Comparison of ENCODE assay signal across 9 mouse cellular contexts in the genomic region with DNA sequence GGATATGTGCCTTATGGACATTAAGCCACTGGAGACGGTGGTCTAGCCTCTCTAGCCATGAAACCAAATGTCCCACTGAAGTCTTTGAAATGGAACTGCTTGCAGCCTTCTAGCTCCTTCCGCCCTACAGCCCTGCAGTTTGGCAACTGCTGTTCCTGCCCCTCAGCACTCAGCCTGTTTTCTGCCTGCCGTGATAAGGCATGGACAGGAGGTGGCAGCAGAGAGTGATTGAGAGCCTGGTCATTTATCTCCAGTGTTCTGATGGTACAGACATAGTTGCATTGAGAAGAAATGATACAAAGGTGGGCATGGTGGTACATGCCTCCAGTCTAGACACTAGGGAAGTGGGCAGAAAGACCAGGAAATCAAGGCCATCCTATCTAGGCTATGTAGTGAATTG. TPM values are rescaled to one million over a fixed set of nuclear protein-coding genes. Genes with fewer than 3 reads are reported as not detected.
DNase-seq lines count a peak whose midpoint lies in the region; ATAC-seq and TF ChIP-seq lines count a peak whose summit lies in the region.
"Had no signal": no experiment of that assay in that cellular context is flagged by ENCODE, and none has a peak within 500 bp of the region (broad histone marks: within the 10 kb centered on the region; RNA-seq: fewer than 3 reads in every experiment).

No protein-coding gene starts in this region.

- no peaks in the 10 kb centered on the region for H3K36me3 ChIP-seq in midbrain, embryonic 10.5 days
- H3K36me3 ChIP-seq in midbrain, embryonic 16.5 days (ENCODE audit: control insufficient read depth, insufficient read depth, low read length) = no peaks in the 10 kb centered on the region
- no peaks in the 10 kb centered on the region for H3K36me3 ChIP-seq in intestine, embryonic 16.5 days (ENCODE audit: control insufficient read depth, insufficient read depth, low read length)
- H3K36me3 ChIP-seq in limb, embryonic 11.5 days (ENCODE audit: control insufficient read depth, insufficient read depth, low read length) = no peaks in the 10 kb centered on the region
- H3K36me3 ChIP-seq in midbrain, postnatal 0 days (ENCODE audit: insufficient read depth, low read length) = no peaks in the 10 kb centered on the region

- H3K4me1 ChIP-seq in midbrain, embryonic 10.5 days = no peaks in the 10 kb centered on the region
- H3K4me1 ChIP-seq in midbrain, embryonic 16.5 days (ENCODE audit: control insufficient read depth, insufficient read depth, low read length) = no peaks in the 10 kb centered on the region; the same call in 1 of the 2 replicates
- peaks cover 1% of the 10 kb centered on the region; the same call in 1 of the 2 replicates for H3K4me1 ChIP-seq in intestine, embryonic 16.5 days (ENCODE audit: control insufficient read depth, insufficient read depth, low read length)
- H3K4me1 ChIP-seq in limb, embryonic 11.5 days (ENCODE audit: control insufficient read depth, insufficient read depth, low read length) = no peaks in the 10 kb centered on the region
- H3K4me1 ChIP-seq in midbrain, postnatal 0 days (ENCODE audit: insufficient read depth, low read length) = no peaks in the 10 kb centered on the region

- no peak for ATAC-seq in midbrain, embryonic 16.5 days
- ATAC-seq in intestine, embryonic 16.5 days = peak; percentile 29; the same call in 1 of the 2 replicates
- no peak for ATAC-seq in limb, embryonic 11.5 days (ENCODE audit: insufficient number of reproducible peaks, low FRiP score, low TSS enrichment, low read depth)
- no peak for ATAC-seq in midbrain, postnatal 0 days (ENCODE audit: low FRiP score)

- peak; percentile 92 for TF ChIP-seq CTCF in midbrain, postnatal 0 days (IDR thresholded peaks at IDR 0.05)

- no peak overlapping the region for H3K27ac ChIP-seq in midbrain, embryonic 10.5 days (replicated peaks)
- no peak overlapping the region for H3K27ac ChIP-seq in midbrain, embryonic 16.5 days (ENCODE audit: low read length)
- no peak overlapping the region for H3K27ac ChIP-seq in intestine, embryonic 16.5 days (ENCODE audit: low read length)
- H3K27ac ChIP-seq in limb, embryonic 11.5 days (replicated peaks; ENCODE audit: low read depth, low read length) = no peak overlapping the region
- H3K27ac ChIP-seq in midbrain, postnatal 0 days (ENCODE audit: low read depth, low read length) = no peak overlapping the region

- DNase-seq in midbrain, embryonic 10.5 days (ENCODE audit: low spot score) = peak; percentile 60
- DNase-seq in cerebellum, adult 11 months = peak; percentile 64
- DNase-seq in forelimb bud, embryonic 11.5 days (ENCODE audit: low read depth, low spot score) = peak; percentile 59
- DNase-seq in limb, embryonic 11.5 days (ENCODE audit: low spot score) = peak; percentile 81
- peak; percentile 64 for DNase-seq in midbrain, postnatal 0 days (ENCODE audit: low spot score)
- DNase-seq in spleen, postnatal 36 days (ENCODE audit: low spot score in 2 of 2) = peak; percentile 50 to 54

- H3K9ac ChIP-seq in midbrain, embryonic 16.5 days (ENCODE audit: low read depth, low read length) = no peak overlapping the region
- no peak overlapping the region for H3K9ac ChIP-seq in intestine, embryonic 16.5 days (ENCODE audit: low read depth, low read length)
- no peak overlapping the region for H3K9ac ChIP-seq in limb, embryonic 11.5 days (ENCODE audit: low read length)
- H3K9ac ChIP-seq in midbrain, postnatal 0 days (replicated peaks; ENCODE audit: low read length, poor library complexity, severe bottlenecking) = no peak overlapping the region

- no peak overlapping the region for H3K4me3 ChIP-seq in midbrain, embryonic 10.5 days
- no peak overlapping the region for H3K4me3 ChIP-seq in midbrain, embryonic 16.5 days (ENCODE audit: low read depth, low read length)
- H3K4me3 ChIP-seq in intestine, embryonic 16.5 days (ENCODE audit: low read length) = no peak overlapping the region
- H3K4me3 ChIP-seq in limb, embryonic 11.5 days (ENCODE audit: low read depth, low read length) = no peak overlapping the region
- no peak overlapping the region for H3K4me3 ChIP-seq in midbrain, postnatal 0 days (ENCODE audit: low read depth, low read length)
- H3K4me3 ChIP-seq: myocyte had no signal

- H3K4me2 ChIP-seq in midbrain, embryonic 16.5 days (ENCODE audit: low read length) = no peak overlapping the region
- H3K4me2 ChIP-seq in intestine, embryonic 16.5 days (ENCODE audit: low read depth, low read length) = no peak overlapping the region
- H3K4me2 ChIP-seq in limb, embryonic 11.5 days (ENCODE audit: low read depth, severe bottlenecking) = no peak overlapping the region
- no peak overlapping the region for H3K4me2 ChIP-seq in midbrain, postnatal 0 days (ENCODE audit: low read depth, low read length, poor library complexity, severe bottlenecking)

- no peaks in the 10 kb centered on the region for H3K27me3 ChIP-seq in midbrain, embryonic 10.5 days (ENCODE audit: low read depth, poor library complexity, severe bottlenecking)
- no peaks in the 10 kb centered on the region; the same call in 1 of the 2 replicates for H3K27me3 ChIP-seq in midbrain, embryonic 16.5 days (ENCODE audit: control insufficient read depth, insufficient read depth, low read depth, low read length)
- H3K27me3 ChIP-seq in intestine, embryonic 16.5 days (replicated peaks; ENCODE audit: control insufficient read depth, insufficient read depth, low read length) = no peaks in the 10 kb centered on the region
- H3K27me3 ChIP-seq in limb, embryonic 11.5 days (ENCODE audit: control insufficient read depth, insufficient read depth, low read length) = 0 out of 2 replicates have a peak, but pooled peaks cover 2% of the 10 kb centered on the region
- H3K27me3 ChIP-seq in midbrain, postnatal 0 days (ENCODE audit: insufficient read depth, low read length) = peaks cover 6% of the 10 kb centered on the region; the same call in 1 of the 2 replicates

- no peaks in the 10 kb centered on the region for H3K9me3 ChIP-seq in midbrain, embryonic 10.5 days (replicated peaks)
- H3K9me3 ChIP-seq in midbrain, embryonic 16.5 days (replicated peaks; ENCODE audit: control insufficient read depth, low read length, poor library complexity, severe bottlenecking) = no peaks in the 10 kb centered on the region
- H3K9me3 ChIP-seq in intestine, embryonic 16.5 days (ENCODE audit: control insufficient read depth, low read length) = no peaks in the 10 kb centered on the region
- H3K9me3 ChIP-seq in limb, embryonic 11.5 days (ENCODE audit: control insufficient read depth, low read length) = no peaks in the 10 kb centered on the region
- H3K9me3 ChIP-seq in midbrain, postnatal 0 days (ENCODE audit: low read length) = no peaks in the 10 kb centered on the region

- WGBS in midbrain, embryonic 10.5 days = 21% methylated on average over 3 of the region's 3 CpGs
- WGBS in midbrain, embryonic 16.5 days = 28% methylated on average over 3 of the region's 3 CpGs
- WGBS in intestine, embryonic 16.5 days = 24% methylated on average over 3 of the region's 3 CpGs
- WGBS in limb, embryonic 11.5 days = 21% methylated on average over 3 of the region's 3 CpGs
- WGBS in midbrain, postnatal 0 days = 19% methylated on average over 3 of the region's 3 CpGs

RNA-seq across cellular contexts. Expression of a gene that starts 13.4 kb away (rescaled TPM):
- 82.5 and 82.8 TPM in 2 replicates for polyA plus RNA-seq in midbrain, embryonic 10.5 days (2016; fragmentation: Nextera tagmentation; extraction: Ambion mirVana)
- 84.4 and 85.8 TPM in 2 replicates for polyA plus RNA-seq in midbrain, embryonic 16.5 days (2015; fragmentation: Nextera tagmentation; extraction: Ambion mirVana)
- 95.8 and 101 TPM in 2 replicates for polyA plus RNA-seq in intestine, embryonic 16.5 days (2015; fragmentation: Nextera tagmentation; extraction: Ambion mirVana)
- 79.7 and 97.5 TPM in 2 replicates for polyA plus RNA-seq in limb, embryonic 11.5 days (2014; fragmentation: Nextera tagmentation; extraction: Ambion mirVana)
- total RNA-seq in midbrain, postnatal 0 days (2014; rRNA removed) = 61.9 and 64.5 TPM in 2 replicates
- polyA plus RNA-seq in midbrain, postnatal 0 days (2015; fragmentation: Nextera tagmentation; extraction: Ambion mirVana) = 72.2 and 84.2 TPM in 2 replicates

RNA-seq across cellular contexts. Expression of a gene that starts 39.4 kb away (rescaled TPM):
- polyA plus RNA-seq in midbrain, embryonic 10.5 days (2016; fragmentation: Nextera tagmentation; extraction: Ambion mirVana) = 2.1 and 2.2 TPM in 2 replicates
- 3.4 and 4.9 TPM in 2 replicates for polyA plus RNA-seq in midbrain, embryonic 16.5 days (2015; fragmentation: Nextera tagmentation; extraction: Ambion mirVana)
- polyA plus RNA-seq in intestine, embryonic 16.5 days (2015; fragmentation: Nextera tagmentation; extraction: Ambion mirVana) = 5.4 and 6.2 TPM in 2 replicates
- 1.4 TPM in 2 replicates for polyA plus RNA-seq in limb, embryonic 11.5 days (2014; fragmentation: Nextera tagmentation; extraction: Ambion mirVana)
- total RNA-seq in midbrain, postnatal 0 days (2014; rRNA removed) = 11.7 and 13.7 TPM in 2 replicates
- 8.7 and 9.6 TPM in 2 replicates for polyA plus RNA-seq in midbrain, postnatal 0 days (2015; fragmentation: Nextera tagmentation; extraction: Ambion mirVana)
